Mouse (Mus musculus): ENCODE measurements at regions not wholly inside any gene's neighbourhood (a gene's known extent, or its start where the extent isn't known, plus 50 kb on each side); places are given as distances from the start of the nearest gene placed in this dataset.

DNA sequence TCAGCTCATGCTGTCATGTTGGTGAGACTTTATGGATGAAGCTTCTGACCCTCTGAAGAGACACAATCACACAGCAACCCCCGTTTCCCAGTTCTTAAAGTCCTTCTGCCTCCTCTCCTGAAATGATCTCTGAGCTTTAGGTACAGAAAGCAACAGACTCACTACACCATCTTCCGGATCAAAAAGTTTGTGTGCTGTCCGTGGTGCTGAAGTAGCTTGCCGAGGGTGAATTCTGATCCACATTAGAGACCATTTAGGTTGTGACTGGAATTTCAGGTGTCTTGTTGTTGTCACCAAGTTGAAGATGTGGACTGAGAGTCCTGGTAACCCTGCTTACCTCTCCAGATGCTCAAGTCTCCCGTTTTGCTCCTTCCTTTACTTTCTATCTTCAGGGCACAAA is 375.2 kb downstream of the Shisa9 start:
- TF ChIP-seq EP300 (IDR thresholded peaks at IDR 0.05) (no peak), CTCF (IDR thresholded peaks at IDR 0.05) (no peak)
- H3K4me1 ChIP-seq (ENCODE audit: insufficient read depth, low read depth, low read length): no peaks in the 10 kb centered on the region
- H3K9ac ChIP-seq (replicated peaks; ENCODE audit: low read depth): no peak overlapping the region
- no peak overlapping the region for H3K4me2 ChIP-seq (replicated peaks; ENCODE audit: low read depth, low read length)
- H3K36me3 ChIP-seq (ENCODE audit: insufficient read depth, low read length): no peaks in the 10 kb centered on the region
- H3K27me3 ChIP-seq (replicated peaks; ENCODE audit: insufficient read depth, low read length): no peaks in the 10 kb centered on the region
- no peaks in the 10 kb centered on the region for H3K9me3 ChIP-seq (ENCODE audit: low read length)
- H3K4me3 ChIP-seq (ENCODE audit: low read depth, low read length): no peak overlapping the region
- DNase-seq (ENCODE audit: low spot score) (peak; percentile 29), ATAC-seq (no peak)
- H3K27ac ChIP-seq (ENCODE audit: low read length): no peak overlapping the region
- 27% methylated on average over 5 of the region's 5 CpGs for WGBS

DNA sequence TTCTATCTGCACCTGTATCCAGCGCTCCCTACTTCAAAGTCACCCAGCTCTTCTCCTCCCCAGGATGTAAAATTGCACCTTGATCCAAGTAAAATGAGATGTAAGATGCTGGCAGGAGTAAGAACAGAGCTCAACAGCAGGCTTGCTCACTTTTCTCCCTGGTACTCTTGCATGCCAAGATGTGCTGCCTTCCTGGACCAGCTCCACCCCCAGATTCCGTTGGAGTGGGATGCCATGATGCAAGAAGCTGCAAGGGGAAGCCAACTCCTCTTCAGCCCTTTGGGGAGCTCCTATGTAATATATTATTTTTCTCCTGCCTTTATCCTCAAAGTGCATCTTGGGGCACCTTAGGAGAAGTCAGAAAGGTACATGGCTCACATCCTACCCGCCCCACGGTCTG is 405.6 kb downstream of the Shisa9 start:
- no peak overlapping the region for H3K27ac ChIP-seq (ENCODE audit: low read length)
- no peak for TF ChIP-seq EP300 (IDR thresholded peaks at IDR 0.05)
- TF ChIP-seq CTCF (IDR thresholded peaks at IDR 0.05): no peak
- H3K4me3 ChIP-seq (ENCODE audit: low read depth, low read length): no peak overlapping the region
- ATAC-seq (no peak), DNase-seq (ENCODE audit: low spot score) (no peak)
- no peaks in the 10 kb centered on the region for H3K27me3 ChIP-seq (replicated peaks; ENCODE audit: insufficient read depth, low read length)
- H3K4me1 ChIP-seq (ENCODE audit: insufficient read depth, low read depth, low read length): no peaks in the 10 kb centered on the region
- H3K9ac ChIP-seq (replicated peaks; ENCODE audit: low read depth): no peak overlapping the region
- H3K36me3 ChIP-seq (ENCODE audit: insufficient read depth, low read length): no peaks in the 10 kb centered on the region
- no peaks in the 10 kb centered on the region for H3K9me3 ChIP-seq (ENCODE audit: low read length)
- 80% methylated on average over 4 of the region's 4 CpGs for WGBS
- no peak overlapping the region for H3K4me2 ChIP-seq (replicated peaks; ENCODE audit: low read depth, low read length)

DNA sequence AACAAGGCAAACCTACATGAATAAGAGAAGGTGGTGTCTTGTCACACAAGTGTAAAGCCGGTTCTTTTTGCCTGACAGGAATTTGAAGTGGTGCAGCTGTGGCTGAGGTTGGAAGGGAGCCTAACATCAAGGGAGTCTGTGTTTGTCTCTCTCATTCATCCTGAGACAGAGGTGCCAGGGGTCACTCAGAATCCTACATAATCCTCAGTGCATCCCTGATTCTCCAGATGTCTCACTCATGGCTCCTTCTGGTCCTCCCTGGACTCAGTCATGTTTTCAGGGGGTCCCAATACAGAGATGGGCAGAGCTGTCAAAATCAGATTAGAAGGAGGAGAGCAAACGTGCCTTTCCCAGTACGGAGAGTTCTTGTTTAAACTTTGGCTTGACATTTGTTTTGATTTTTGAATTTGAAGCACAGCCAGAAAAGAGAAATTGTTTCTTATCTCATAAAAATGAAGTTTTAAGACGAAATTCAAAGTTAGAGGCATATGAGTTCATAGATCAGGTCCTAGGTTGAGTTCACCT is 451.8 kb downstream of the Shisa9 start:
- Histone ChIP-seq H3K9ac (replicated peaks; ENCODE audit: low read depth) (no peak overlapping the region), H3K4me2 (replicated peaks; ENCODE audit: low read depth, low read length) (no peak overlapping the region), H3K36me3 (ENCODE audit: insufficient read depth, low read length) (no peaks in the 10 kb centered on the region), H3K27me3 (replicated peaks; ENCODE audit: insufficient read depth, low read length) (no peaks in the 10 kb centered on the region), H3K9me3 (ENCODE audit: low read length) (no peaks in the 10 kb centered on the region), H3K27ac (ENCODE audit: low read length) (no peak overlapping the region), H3K4me1 (ENCODE audit: insufficient read depth, low read depth, low read length) (no peaks in the 10 kb centered on the region), H3K4me3 (ENCODE audit: low read depth, low read length) (no peak overlapping the region)
- ATAC-seq (no peak), DNase-seq (ENCODE audit: low spot score) (no peak)
- WGBS: 14% methylated on average over 4 of the region's 4 CpGs
- TF ChIP-seq CTCF (IDR thresholded peaks at IDR 0.05) (no peak), EP300 (IDR thresholded peaks at IDR 0.05) (no peak)

DNA sequence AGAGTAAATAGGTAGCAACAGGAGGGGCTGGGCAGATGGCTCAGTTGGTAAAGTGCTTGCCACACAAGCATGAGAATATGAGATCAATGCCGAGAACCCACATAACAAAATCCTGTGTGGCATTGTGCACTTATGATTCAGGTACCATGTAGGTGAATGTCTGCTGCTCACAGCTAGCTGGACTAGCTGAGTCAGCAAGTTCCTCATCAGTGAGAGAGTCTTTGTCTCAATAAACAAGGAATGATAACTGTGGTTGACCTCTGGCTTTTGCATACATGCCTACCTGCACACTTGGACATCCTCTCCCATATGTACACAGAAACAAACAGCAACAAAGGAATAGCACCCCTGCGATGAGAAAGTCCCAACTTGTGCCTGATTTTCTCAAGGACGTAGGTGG is 454.7 kb downstream of the Shisa9 start:
- DNase-seq (ENCODE audit: low spot score): no peak
- Histone ChIP-seq H3K9ac (replicated peaks; ENCODE audit: low read depth) (no peak overlapping the region), H3K4me3 (ENCODE audit: low read depth, low read length) (no peak overlapping the region), H3K4me2 (replicated peaks; ENCODE audit: low read depth, low read length) (no peak overlapping the region), H3K9me3 (ENCODE audit: low read length) (no peaks in the 10 kb centered on the region), H3K36me3 (ENCODE audit: insufficient read depth, low read length) (no peaks in the 10 kb centered on the region), H3K4me1 (ENCODE audit: insufficient read depth, low read depth, low read length) (no peaks in the 10 kb centered on the region), H3K27me3 (replicated peaks; ENCODE audit: insufficient read depth, low read length) (no peaks in the 10 kb centered on the region), H3K27ac (ENCODE audit: low read length) (no peak overlapping the region)
- WGBS: 87% methylated on average over 3 of the region's 3 CpGs
- ATAC-seq: no peak
- no peak for TF ChIP-seq EP300 (IDR thresholded peaks at IDR 0.05)
- no peak for TF ChIP-seq CTCF (IDR thresholded peaks at IDR 0.05)

DNA sequence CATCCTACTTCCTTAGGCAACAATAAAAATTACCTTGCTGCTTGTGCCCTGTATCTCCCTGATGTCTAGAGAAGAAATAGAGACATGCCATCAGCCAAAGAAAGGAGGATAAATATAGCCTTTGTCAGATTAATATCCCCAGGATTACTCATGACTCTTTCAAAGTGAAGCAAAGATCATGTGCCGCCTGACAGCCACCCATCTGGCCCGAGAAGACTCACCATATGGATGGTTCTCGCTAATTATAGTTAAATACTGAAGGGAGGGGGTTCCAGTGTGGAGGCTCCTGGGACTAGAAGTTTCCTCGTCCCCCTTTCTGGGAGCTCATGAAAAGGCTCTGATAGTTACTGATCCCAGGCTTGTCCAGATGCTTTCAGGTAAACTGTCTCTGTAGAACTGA is 470.9 kb downstream of the Shisa9 start:
- ATAC-seq (no peak), DNase-seq (ENCODE audit: low spot score) (no peak)
- Histone ChIP-seq H3K36me3 (ENCODE audit: insufficient read depth, low read length) (no peaks in the 10 kb centered on the region), H3K4me1 (ENCODE audit: insufficient read depth, low read depth, low read length) (no peaks in the 10 kb centered on the region), H3K4me2 (replicated peaks; ENCODE audit: low read depth, low read length) (no peak overlapping the region), H3K9me3 (ENCODE audit: low read length) (no peaks in the 10 kb centered on the region), H3K27ac (ENCODE audit: low read length) (no peak overlapping the region), H3K27me3 (replicated peaks; ENCODE audit: insufficient read depth, low read length) (no peaks in the 10 kb centered on the region), H3K9ac (replicated peaks; ENCODE audit: low read depth) (no peak overlapping the region), H3K4me3 (ENCODE audit: low read depth, low read length) (no peak overlapping the region)
- WGBS: 73% methylated on average over 4 of the region's 4 CpGs
- TF ChIP-seq CTCF (IDR thresholded peaks at IDR 0.05): no peak
- no peak for TF ChIP-seq EP300 (IDR thresholded peaks at IDR 0.05)
